Mouse (Mus musculus) midbrain, embryonic 11.5 days (tissue): Measurements from ENCODE around the gene Gm49318. TPM values are rescaled to one million over a fixed set of nuclear protein-coding genes. Genes with fewer than 3 reads are reported as not detected.

Source experiments
- ATAC-seq: fragments of 200-750 bp; cut with Nextera tagmentation; 2 replicates; pipeline ENCODE4 v1.8.0; 2017; ENCODE audit warnings: moderate TSS enrichment, moderate library complexity; ENCODE audit not compliant: low FRiP score
- DNase-seq: peaks from one replicate; pipeline ENCODE4 v3.0.0; 2015; ENCODE audit warnings: low spot score; ENCODE audit errors: missing footprints
- H3K27ac ChIP-seq: fragments of 300-500 bp; sonication (generic); 2 replicates; pipeline ENCODE4 v1.5.1; 2014; ENCODE audit warnings: low read depth, low read length
- H3K27me3 ChIP-seq: fragments of 300-500 bp; sonication (generic); 2 replicates; pipeline ENCODE4 v1.6.1; 2014; ENCODE audit warnings: mild to moderate bottlenecking, low read length, moderate library complexity, mixed read lengths; ENCODE audit not compliant: control insufficient read depth, insufficient read depth
- H3K36me3 ChIP-seq: fragments of 300-500 bp; sonication (generic); 2 replicates; pipeline ENCODE4 v1.6.1; 2014; ENCODE audit warnings: mild to moderate bottlenecking, low read length, moderate library complexity, mixed read lengths; ENCODE audit not compliant: control insufficient read depth, insufficient read depth
- H3K4me1 ChIP-seq: fragments of 300-500 bp; sonication (generic); 2 replicates; pipeline ENCODE4 v1.6.1; 2014; ENCODE audit warnings: low read length; ENCODE audit not compliant: control insufficient read depth, insufficient read depth
- H3K4me2 ChIP-seq: fragments of 300-500 bp; sonication (generic); 2 replicates; pipeline ENCODE4 v1.6.1; 2014; ENCODE audit warnings: mild to moderate bottlenecking, moderate library complexity
- H3K4me3 ChIP-seq: fragments of 300-500 bp; sonication (generic); 2 replicates; pipeline ENCODE4 v1.5.1; 2014; ENCODE audit warnings: low read depth, low read length
- H3K9ac ChIP-seq: fragments of 300-500 bp; sonication (generic); 2 replicates; pipeline ENCODE4 v1.6.1; 2014; ENCODE audit warnings: low read length
- H3K9me3 ChIP-seq: fragments of 300-500 bp; sonication (generic); 2 replicates; pipeline ENCODE4 v1.6.1; 2016; ENCODE audit warnings: low read length; ENCODE audit not compliant: control insufficient read depth
- WGBS: fragments of 180-500 bp; shearing (Covaris S2); extraction: QIAGEN DNeasy Blood & Tissue Kit; methylation state at CpG from one replicate; pipeline ENCODE4 v1.1.7; 2014; 5-methylcytosine and 5-hydroxymethylcytosine counted together
- polyA plus RNA-seq: library from polyadenylated mRNA; unstranded; fragments of >200 nt; fragmentation: Nextera tagmentation; extraction: Ambion mirVana; gene quantifications from 2 replicates; pipeline ENCODE4 v1.2.1, GENCODE M21; 2014

Gene Gm49318
- polyA plus RNA-seq, 1 experiment from 2014 or later, result not detected

DNA sequence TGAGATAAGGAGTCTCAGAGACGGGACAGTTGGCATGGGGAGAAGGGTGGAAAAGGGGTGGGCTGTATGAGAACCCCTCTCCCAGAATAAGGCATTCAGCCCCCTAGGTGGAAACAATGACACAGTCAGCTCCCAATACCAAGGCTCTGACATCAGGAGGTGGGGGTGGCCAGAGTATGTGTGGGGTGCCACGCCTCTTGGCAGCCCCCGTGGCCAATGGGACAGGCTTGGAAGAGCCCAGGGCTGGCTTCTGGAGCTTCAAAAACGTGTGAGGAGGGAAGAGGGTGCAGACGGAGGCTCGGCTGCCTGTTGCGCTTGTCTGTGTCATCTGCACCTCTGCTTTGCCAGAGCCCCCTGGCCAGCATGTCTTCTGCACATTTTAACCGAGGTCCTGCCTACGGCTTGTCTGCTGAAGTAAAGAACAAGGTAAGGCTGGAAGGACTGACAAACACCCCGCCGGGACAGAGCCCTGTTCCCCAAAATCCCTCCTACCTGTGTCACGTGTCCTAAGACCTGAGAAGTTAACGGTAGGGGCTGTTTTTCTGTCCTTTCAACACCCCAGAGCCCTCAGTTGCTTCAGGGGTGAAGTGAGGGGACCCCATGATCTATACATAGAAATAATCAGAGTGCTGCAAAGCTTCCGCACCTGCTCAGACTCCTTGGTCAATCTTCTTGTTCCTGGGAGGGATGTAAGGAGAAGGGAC, 28.1 kb upstream of the Gm49318 start, which contains the start of gene Cnn1:
Gene Cnn1 (plus strand): TSS at position 224 of the 704 bp plus-strand sequence.
- no peak within 1 kb of the TSS for H3K4me2 ChIP-seq
- ATAC-seq (no peak), DNase-seq (peak; percentile 57)
- 11% methylated on average over 14 of the region's 14 CpGs for WGBS
- H3K4me3 ChIP-seq, result no peak within 1 kb of the TSS
- no peak within 1 kb of the TSS for H3K27ac ChIP-seq
- no peak within 1 kb of the TSS for H3K9ac ChIP-seq
- no peaks in the 10 kb centered on the region for H3K9me3 ChIP-seq
- H3K27me3 ChIP-seq, result peaks cover 21% of the 10 kb centered on the region
- H3K36me3 ChIP-seq, result no peaks in the 10 kb centered on the region
- H3K4me1 ChIP-seq, result no peaks in the 10 kb centered on the region

DNA sequence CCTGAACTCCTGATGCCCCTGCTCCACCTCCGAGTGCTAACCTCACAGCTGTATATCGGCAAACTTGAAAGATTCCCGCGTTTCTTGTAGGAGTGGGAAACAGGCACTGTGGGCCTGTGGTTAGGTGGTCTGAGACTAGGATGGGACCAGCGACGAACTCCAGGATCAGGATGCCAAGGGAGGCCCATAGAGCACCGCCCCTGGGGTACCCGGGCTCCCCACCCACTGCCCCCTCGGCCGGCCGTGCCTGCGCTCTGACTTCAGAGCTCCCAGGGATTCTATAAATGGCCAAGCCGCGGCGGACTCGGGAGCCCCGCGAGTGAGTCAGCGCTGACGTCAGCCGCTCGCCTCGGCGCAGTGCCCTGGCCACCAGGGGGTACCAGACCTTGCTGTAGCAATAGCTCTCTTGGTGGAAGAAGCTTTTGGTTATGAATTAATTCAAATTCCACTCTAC, 24.8 kb upstream of the Gm49318 start:
- no peaks in the 10 kb centered on the region for H3K9me3 ChIP-seq
- peak overlapping the region; percentile 69 for H3K9ac ChIP-seq
- peak; percentile 88 for ATAC-seq
- 3% methylated on average over 24 of the region's 24 CpGs for WGBS
- peak overlapping the region; percentile 65 for H3K4me2 ChIP-seq
- no peaks in the 10 kb centered on the region for H3K4me1 ChIP-seq
- peak; percentile 96 for DNase-seq
- H3K27me3 ChIP-seq, result peaks cover 20% of the 10 kb centered on the region
- H3K36me3 ChIP-seq, result no peaks in the 10 kb centered on the region
- H3K27ac ChIP-seq, result no peak overlapping the region
- H3K4me3 ChIP-seq, result peak overlapping the region; percentile 32

DNA sequence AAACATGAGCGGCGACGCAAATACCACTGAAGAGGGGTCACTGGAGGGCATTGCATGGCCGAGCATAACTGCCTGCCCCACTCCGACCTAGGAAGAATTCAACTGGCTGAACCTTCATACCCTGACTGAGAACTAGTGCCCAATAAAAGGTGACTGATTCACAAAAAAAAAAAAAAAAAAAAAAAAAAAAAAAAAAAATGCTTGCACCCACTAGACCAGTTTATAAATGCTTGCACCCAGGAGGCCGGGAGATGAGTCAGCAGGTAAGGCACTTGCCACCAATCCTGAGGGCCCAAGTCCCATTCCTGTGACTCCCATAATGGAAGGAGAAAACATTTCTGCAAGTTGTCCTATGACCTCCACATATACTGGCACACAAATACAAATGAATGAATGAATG, 21.7 kb upstream of the Gm49318 start:
- Histone ChIP-seq H3K9ac (no peak overlapping the region), H3K36me3 (no peaks in the 10 kb centered on the region), H3K27me3 (no peaks in the 10 kb centered on the region), H3K4me1 (no peaks in the 10 kb centered on the region), H3K27ac (no peak overlapping the region), H3K9me3 (no peaks in the 10 kb centered on the region), H3K4me2 (no peak overlapping the region), H3K4me3 (no peak overlapping the region)
- WGBS, result 82% methylated on average over 6 of the region's 6 CpGs
- ATAC-seq (no peak), DNase-seq (no peak)

- Histone ChIP-seq H3K36me3 (no peaks in the 10 kb centered on the region), H3K4me2 (no peak overlapping the region), H3K9me3 (no peaks in the 10 kb centered on the region), H3K4me1 (peaks cover 4% of the 10 kb centered on the region), H3K27ac (no peak overlapping the region), H3K9ac (no peak overlapping the region), H3K4me3 (no peak overlapping the region), H3K27me3 (no peaks in the 10 kb centered on the region)
- ATAC-seq (no peak), DNase-seq (peak; percentile 56)
- WGBS, result 94% methylated on average over 7 of the region's 7 CpGs
Observed at GRCm38 (mm10) chr9:22089986-22090385, 18.9 kb upstream of the Gm49318 start.

DNA sequence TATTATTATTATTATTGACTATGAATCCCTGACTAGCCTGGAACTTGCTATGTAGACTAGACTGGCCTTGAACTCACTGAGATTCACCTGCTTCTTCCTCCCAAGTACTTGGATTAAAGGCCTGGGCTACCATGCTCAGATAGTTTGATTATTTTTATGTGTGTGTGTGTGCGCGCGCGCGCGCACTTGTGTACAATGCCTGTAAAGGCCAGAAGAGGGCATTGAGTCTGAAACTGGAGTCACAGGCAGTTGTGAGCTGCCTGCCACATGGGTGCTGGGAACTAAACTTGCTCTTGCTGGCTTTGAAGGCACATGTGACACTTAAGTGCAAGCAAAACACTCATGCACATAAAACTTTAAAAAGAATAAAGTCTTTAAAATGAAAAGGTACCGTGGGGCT, 18.2 kb upstream of the Gm49318 start:
- H3K27me3 ChIP-seq, result no peaks in the 10 kb centered on the region
- ATAC-seq, result no peak
- no peak overlapping the region for H3K27ac ChIP-seq
- peaks cover 8% of the 10 kb centered on the region for H3K4me1 ChIP-seq
- H3K4me3 ChIP-seq, result no peak overlapping the region
- H3K36me3 ChIP-seq, result no peaks in the 10 kb centered on the region
- H3K9me3 ChIP-seq, result no peaks in the 10 kb centered on the region
- H3K9ac ChIP-seq, result no peak overlapping the region
- no peak overlapping the region for H3K4me2 ChIP-seq
- 97% methylated on average over 7 of the region's 7 CpGs for WGBS
- DNase-seq, result peak; percentile 21

DNA sequence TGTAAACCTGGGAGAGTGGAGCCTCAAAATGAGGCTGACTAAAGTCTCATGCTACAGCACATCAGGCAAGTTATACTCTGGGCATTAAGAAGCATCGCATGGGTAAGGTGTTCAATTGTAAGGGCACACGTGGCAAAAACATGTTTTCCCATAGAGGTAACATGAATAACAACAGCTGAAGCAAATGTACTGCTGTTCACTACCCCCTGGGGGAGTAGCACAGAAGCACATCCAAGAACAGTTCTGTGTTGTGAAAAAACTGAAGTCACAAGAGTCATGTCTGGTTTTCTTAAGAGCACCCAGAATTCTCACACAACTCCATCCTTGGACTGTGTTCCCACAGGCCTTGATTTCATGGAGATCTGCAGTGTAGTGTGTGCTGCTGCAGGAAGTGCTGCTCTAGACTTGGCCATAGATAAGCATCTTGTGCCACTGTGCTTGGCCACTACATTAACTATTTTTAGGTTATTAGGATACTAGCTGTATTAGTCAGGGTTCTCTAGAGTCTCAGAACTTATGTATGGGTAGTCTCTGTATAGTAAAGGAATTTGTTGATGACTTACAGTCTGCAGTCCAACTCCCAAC, 16.1 kb upstream of the Gm49318 start:
- ATAC-seq (no peak), DNase-seq (no peak)
- Histone ChIP-seq H3K9ac (no peak overlapping the region), H3K4me3 (no peak overlapping the region), H3K9me3 (no peaks in the 10 kb centered on the region), H3K4me1 (peaks cover 8% of the 10 kb centered on the region), H3K27ac (no peak overlapping the region), H3K4me2 (no peak overlapping the region), H3K36me3 (no peaks in the 10 kb centered on the region), H3K27me3 (no peaks in the 10 kb centered on the region)
- WGBS, result 84% methylated on average over 2 of the region's 2 CpGs

GRCm38 (mm10) chr9:22086012-22086411, 15.0 kb upstream of the Gm49318 start:
- Histone ChIP-seq H3K9ac (peak overlapping the region; percentile 75), H3K36me3 (no peaks in the 10 kb centered on the region), H3K4me2 (peak overlapping the region; percentile 81), H3K9me3 (no peaks in the 10 kb centered on the region), H3K27ac (no peak overlapping the region), H3K27me3 (no peaks in the 10 kb centered on the region), H3K4me1 (peaks cover 8% of the 10 kb centered on the region), H3K4me3 (peak overlapping the region; percentile 74)
- no peak for DNase-seq
- ATAC-seq, result no peak
- 77% methylated on average over 6 of the region's 6 CpGs for WGBS

- ATAC-seq, result peak; percentile 100
- Histone ChIP-seq H3K4me3 (peak within 1 kb of the TSS; percentile 74), H3K4me2 (peak within 1 kb of the TSS; percentile 81), H3K9ac (peak within 1 kb of the TSS; percentile 75), H3K27me3 (no peaks in the 10 kb centered on the region), H3K27ac (peak within 1 kb of the TSS; percentile 35; the same call in 1 of the 2 replicates), H3K4me1 (peaks cover 8% of the 10 kb centered on the region), H3K9me3 (no peaks in the 10 kb centered on the region), H3K36me3 (no peaks in the 10 kb centered on the region)
- peak; percentile 98 for DNase-seq
- WGBS, result under 1% methylated on average over 48 of the region's 48 CpGs
Observed at GRCm38 (mm10) chr9:22085022-22085834, 14.2 kb upstream of the Gm49318 start, which contains the start of gene Ecsit. Gene Ecsit (minus strand): TSS chr9:22085438.

- H3K4me3 ChIP-seq, result peak overlapping the region; percentile 74
- DNase-seq, result no peak
- H3K4me1 ChIP-seq, result peaks cover 8% of the 10 kb centered on the region
- no peak for ATAC-seq
- H3K4me2 ChIP-seq, result peak overlapping the region; percentile 81
- H3K36me3 ChIP-seq, result no peaks in the 10 kb centered on the region
- H3K9me3 ChIP-seq, result no peaks in the 10 kb centered on the region
- H3K27me3 ChIP-seq, result no peaks in the 10 kb centered on the region
- 37% methylated on average over 4 of the region's 4 CpGs for WGBS
- peak overlapping the region; percentile 75 for H3K9ac ChIP-seq
- H3K27ac ChIP-seq, result no peak overlapping the region
Observed at GRCm38 (mm10) chr9:22084667-22085021, 13.6 kb upstream of the Gm49318 start.
